Mouse (Mus musculus): ENCODE measurements at regions not wholly inside any gene's neighbourhood (a gene's known extent, or its start where the extent isn't known, plus 50 kb on each side); places are given as distances from the start of the nearest gene placed in this dataset.

DNA sequence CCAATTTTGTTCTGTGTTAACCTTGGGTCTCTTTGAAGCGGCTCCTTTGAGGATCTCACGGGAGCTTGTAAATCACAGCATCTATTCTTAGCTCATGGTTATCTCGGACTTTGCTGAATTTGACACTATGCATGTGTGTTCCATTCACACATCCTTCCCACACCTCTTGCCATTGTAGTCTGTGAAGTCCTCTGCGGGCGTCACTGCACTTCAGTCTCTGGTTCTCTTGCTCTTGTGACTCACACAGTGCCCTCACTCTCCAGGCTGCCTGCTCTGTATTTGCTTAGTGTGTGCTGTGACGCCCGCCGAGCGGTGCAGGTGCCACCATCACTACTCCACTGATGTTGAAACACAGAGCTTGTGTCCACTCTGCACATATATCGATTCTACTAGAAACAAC is 1271.2 kb downstream of the Synb start:
- DNase-seq: no peak
- intact Hi-C loops (cut with DNase I): no loop called here

- intact Hi-C loops (cut with DNase I): no loop called here
- DNase-seq: no peak
Measured at GRCm38 (mm10) chr14:68021240-68021639, 1272.9 kb downstream of the Synb start.

DNA sequence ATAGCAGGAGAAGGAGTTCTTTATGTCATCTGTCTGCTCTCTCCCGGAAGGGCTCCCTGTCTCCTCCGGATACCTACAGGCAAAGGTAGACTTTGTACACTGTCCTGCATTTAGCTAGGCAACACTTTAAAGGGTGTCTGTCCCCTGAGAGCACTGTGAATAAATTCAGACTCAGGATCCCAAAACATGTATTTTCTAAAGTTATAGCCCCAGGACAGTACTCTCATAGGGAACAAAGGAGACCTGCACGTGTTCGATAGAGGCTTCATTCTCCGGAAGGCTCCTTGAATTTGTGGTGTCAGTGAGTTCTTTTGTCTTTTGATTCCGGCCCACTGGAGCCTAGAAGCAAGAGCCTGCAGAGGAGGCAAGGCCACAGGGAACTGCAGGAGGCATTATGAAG is 1273.3 kb downstream of the Synb start:
- intact Hi-C loops (cut with DNase I): no loop called here
- no peak for DNase-seq

DNA sequence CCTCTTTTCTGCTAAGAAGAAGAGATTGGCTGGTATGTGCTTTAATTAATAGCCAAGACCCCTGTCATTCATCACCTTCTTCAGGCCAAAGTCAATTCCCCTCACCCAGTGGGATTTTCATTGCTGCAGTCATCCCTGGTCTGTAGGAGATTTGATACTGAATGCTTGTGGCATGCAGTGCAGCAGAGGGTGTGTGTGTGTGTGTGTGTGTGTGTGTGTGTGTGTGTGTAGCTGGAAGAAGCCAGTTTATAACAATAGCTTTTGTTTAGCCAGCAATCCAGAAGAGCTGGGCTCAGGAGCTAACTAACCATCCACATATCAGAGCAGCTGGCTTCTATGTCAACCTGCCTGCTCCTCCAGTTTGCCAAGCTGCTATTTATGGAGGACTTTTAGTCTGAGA is 1275.4 kb downstream of the Synb start:
- no peak for DNase-seq
- intact Hi-C loops (cut with DNase I): no loop called here

GRCm38 (mm10) chr14:67996790-67997417 is 1297.2 kb downstream of the Synb start:
- intact Hi-C loops (cut with DNase I): loop anchor here (10.0 kb wide), 2 partner anchors 158 to 498 kb away; no protein-coding TSS in a partner anchor
- no peak for DNase-seq

GRCm38 (mm10) chr14:67993611-67994051 is 1300.5 kb downstream of the Synb start:
- intact Hi-C loops (cut with DNase I): loop anchor here (10.0 kb wide), 2 partner anchors 161 to 501 kb away; no protein-coding TSS in a partner anchor
- DNase-seq: no peak

DNA sequence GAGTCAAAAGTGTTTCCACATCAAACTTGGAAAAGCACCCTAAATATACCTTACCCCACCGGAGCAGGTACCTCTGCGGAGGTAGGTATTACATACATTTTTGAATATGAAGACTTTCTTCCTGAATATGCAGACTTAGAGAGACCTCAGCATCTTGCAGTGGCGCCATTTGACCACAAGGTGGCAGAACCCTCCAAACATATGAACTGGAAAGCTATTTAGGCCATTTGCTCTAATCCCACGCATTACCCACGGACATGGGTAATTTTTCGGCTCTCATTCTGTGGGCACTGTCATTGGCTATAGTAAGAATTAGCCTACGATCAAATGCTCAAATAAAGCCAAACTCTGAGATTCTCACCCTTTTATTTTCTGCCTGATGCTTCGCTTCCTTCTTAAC is 1301.0 kb downstream of the Synb start:
- intact Hi-C loops (cut with DNase I): loop anchor here (10.0 kb wide), 2 partner anchors 162 to 502 kb away; no protein-coding TSS in a partner anchor
- DNase-seq: peak; percentile 67

- intact Hi-C loops (cut with DNase I): loop anchor here (10.0 kb wide), 2 partner anchors 163 to 503 kb away; no protein-coding TSS in a partner anchor
- no peak for DNase-seq
Measured at GRCm38 (mm10) chr14:67992088-67992487, 1302.0 kb downstream of the Synb start.

- intact Hi-C loops (cut with DNase I): loop anchor here (10.0 kb wide), 2 partner anchors 165 to 505 kb away; no protein-coding TSS in a partner anchor
- no peak for DNase-seq
Measured at GRCm38 (mm10) chr14:67990271-67990670, 1303.8 kb downstream of the Synb start.

Measured in left cerebral cortex, postnatal 4 days (tissue).